In the genomic region with DNA sequence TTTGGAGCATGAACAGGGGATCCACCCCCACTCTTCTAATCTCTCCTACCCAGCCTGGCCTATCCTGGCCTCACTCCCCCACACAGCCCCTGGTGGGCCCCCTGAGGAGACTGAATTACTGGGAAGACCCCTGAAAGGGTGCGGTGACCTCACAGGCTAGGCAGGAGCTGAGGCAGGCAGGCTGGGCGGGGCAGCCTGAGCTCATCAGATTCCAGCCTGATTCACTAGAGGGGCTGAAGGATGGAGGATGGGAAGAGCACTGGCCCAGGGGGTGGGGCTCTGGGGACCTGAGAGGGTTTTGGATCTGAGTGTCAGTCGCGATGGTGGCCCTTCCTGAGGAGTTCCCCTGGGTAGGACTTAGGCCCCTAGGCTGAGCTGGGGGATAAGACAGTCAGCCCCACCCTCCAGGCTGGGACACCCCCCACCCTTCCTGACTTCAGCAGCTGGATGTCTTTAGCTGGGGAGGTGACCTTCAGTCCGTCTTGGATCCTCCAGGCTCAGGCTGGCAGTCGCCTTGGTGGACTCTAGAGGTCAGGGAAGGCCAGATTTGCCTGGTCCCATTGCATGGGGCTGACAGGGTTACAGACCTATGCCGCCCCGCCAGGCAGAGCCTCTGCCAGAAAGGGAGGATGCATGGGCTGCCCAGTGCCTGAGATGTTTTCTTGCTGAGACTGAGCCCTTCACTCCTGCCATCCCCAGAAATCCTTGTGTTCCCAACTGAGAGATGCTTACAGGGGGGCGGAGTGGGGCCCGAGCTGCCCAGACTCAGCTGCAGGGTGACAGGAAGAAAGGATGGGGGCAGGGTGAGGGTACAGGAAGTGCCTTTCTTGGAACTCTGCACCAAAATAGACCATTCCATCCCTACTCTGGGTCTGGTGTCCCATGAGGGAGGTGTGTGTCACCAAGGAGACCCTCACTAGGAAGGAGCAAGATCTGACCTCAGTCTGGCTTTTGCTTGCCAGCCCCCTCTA, we compare ENCODE assay signal across 8 mouse cellular contexts. TPM values are rescaled to one million over a fixed set of nuclear protein-coding genes. Genes with fewer than 3 reads are reported as not detected.
DNase-seq lines count a peak whose midpoint lies in the region; ATAC-seq lines count a peak whose summit lies in the region.

No protein-coding gene starts in this region.

- WGBS in kidney, embryonic 15.5 days: 8% methylated on average over 10 of the region's 10 CpGs
- WGBS in hindbrain, embryonic 16.5 days: 19% methylated on average over 10 of the region's 10 CpGs
- 9% methylated on average over 10 of the region's 10 CpGs for WGBS in midbrain, embryonic 12.5 days

- H3K36me3 ChIP-seq in kidney, embryonic 15.5 days: no peaks in the 10 kb centered on the region
- no peaks in the 10 kb centered on the region for H3K36me3 ChIP-seq in hindbrain, embryonic 16.5 days (ENCODE audit: control insufficient read depth, insufficient read depth, low read length)
- H3K36me3 ChIP-seq in midbrain, embryonic 12.5 days: no peaks in the 10 kb centered on the region

- peaks cover 51% of the 10 kb centered on the region for H3K4me1 ChIP-seq in kidney, embryonic 15.5 days
- no peaks in the 10 kb centered on the region; the same call in 1 of the 2 replicates for H3K4me1 ChIP-seq in hindbrain, embryonic 16.5 days (ENCODE audit: control insufficient read depth, insufficient read depth, low read depth, low read length)
- H3K4me1 ChIP-seq in midbrain, embryonic 12.5 days: peaks cover 31% of the 10 kb centered on the region

- H3K27me3 ChIP-seq in kidney, embryonic 15.5 days: 0 out of 2 replicates have a peak, but pooled peaks cover 8% of the 10 kb centered on the region
- 0 out of 2 replicates have a peak, but pooled peaks cover 2% of the 10 kb centered on the region for H3K27me3 ChIP-seq in hindbrain, embryonic 16.5 days (replicated peaks; ENCODE audit: control insufficient read depth, insufficient read depth, low read length)
- peaks cover 27% of the 10 kb centered on the region for H3K27me3 ChIP-seq in midbrain, embryonic 12.5 days

- H3K4me2 ChIP-seq in kidney, embryonic 15.5 days: peak overlapping the region; percentile 27
- H3K4me2 ChIP-seq in hindbrain, embryonic 16.5 days (ENCODE audit: low read length): no peak overlapping the region
- no peak overlapping the region for H3K4me2 ChIP-seq in midbrain, embryonic 12.5 days (replicated peaks)

- H3K9ac ChIP-seq in kidney, embryonic 15.5 days: no peak overlapping the region
- peak overlapping the region; percentile 0; the same call in 1 of the 2 replicates for H3K9ac ChIP-seq in hindbrain, embryonic 16.5 days (ENCODE audit: low read depth, low read length)
- H3K9ac ChIP-seq in midbrain, embryonic 12.5 days (replicated peaks): 0 out of 2 replicates have a peak overlapping the region, but pooled peaks have one; percentile 26

- ATAC-seq in kidney, embryonic 15.5 days (replicated peaks; ENCODE audit: low FRiP score): peak; percentile 41
- ATAC-seq in hindbrain, embryonic 16.5 days: no peak
- no peak for ATAC-seq in midbrain, embryonic 12.5 days (ENCODE audit: low FRiP score, low read depth)

- H3K27ac ChIP-seq in kidney, embryonic 15.5 days: peak overlapping the region; percentile 82
- no peak overlapping the region for H3K27ac ChIP-seq in hindbrain, embryonic 16.5 days (ENCODE audit: low read depth, low read length)
- H3K27ac ChIP-seq in midbrain, embryonic 12.5 days (replicated peaks): no peak overlapping the region

- DNase-seq in kidney, adult 18-20 months: no peak
- DNase-seq in embryo, embryonic 9.5 days (ENCODE audit: extremely low spot score): peak; percentile 55
- no peak for DNase-seq in spleen, adult 12 weeks (ENCODE audit: low spot score)
- DNase-seq in frontal cortex, adult 2 months (ENCODE audit: extremely low spot score in 1 of 2, low spot score in 1 of 2): no peak
- DNase-seq in spleen, adult 18-20 months: no peak

- no peak overlapping the region for H3K4me3 ChIP-seq in kidney, embryonic 15.5 days (replicated peaks)
- H3K4me3 ChIP-seq in hindbrain, embryonic 16.5 days (ENCODE audit: low read length): no peak overlapping the region
- H3K4me3 ChIP-seq in midbrain, embryonic 12.5 days: no peak overlapping the region

- H3K9me3 ChIP-seq in kidney, embryonic 15.5 days (replicated peaks): no peaks in the 10 kb centered on the region
- no peaks in the 10 kb centered on the region for H3K9me3 ChIP-seq in hindbrain, embryonic 16.5 days (ENCODE audit: control insufficient read depth, low read length)
- H3K9me3 ChIP-seq in midbrain, embryonic 12.5 days: no peaks in the 10 kb centered on the region

RNA-seq across cellular contexts. Expression of a gene that starts 8.8 kb away (rescaled TPM):
- 50.3 and 74.1 TPM in 2 replicates for polyA plus RNA-seq in kidney, embryonic 15.5 days (2015; fragmentation: Nextera tagmentation; extraction: Ambion mirVana)
- 14.5 and 25.2 TPM in 2 replicates for polyA plus RNA-seq in hindbrain, embryonic 16.5 days (2015; fragmentation: Nextera tagmentation; extraction: Ambion mirVana)
- 24.7 and 31.5 TPM in 2 replicates for polyA plus RNA-seq in midbrain, embryonic 12.5 days (2016; fragmentation: Nextera tagmentation; extraction: Ambion mirVana)
- 5.2 and 5.7 TPM in 2 replicates for polyA plus RNA-seq in frontal cortex, adult 2 months (2012; rRNA removed)

RNA-seq across cellular contexts. Expression of a gene that starts 8.8 kb away (rescaled TPM):
- 3.0 and 4.2 TPM in 2 replicates for polyA plus RNA-seq in kidney, embryonic 15.5 days (2015; fragmentation: Nextera tagmentation; extraction: Ambion mirVana)
- polyA plus RNA-seq in hindbrain, embryonic 16.5 days (2015; fragmentation: Nextera tagmentation; extraction: Ambion mirVana): 0.64 and 0.72 TPM in 2 replicates
- 1.7 and 2.0 TPM in 2 replicates for polyA plus RNA-seq in midbrain, embryonic 12.5 days (2016; fragmentation: Nextera tagmentation; extraction: Ambion mirVana)
- polyA plus RNA-seq in frontal cortex, adult 2 months (2012; rRNA removed): 59.9 and 70.6 TPM in 2 replicates

RNA-seq across cellular contexts. Expression of a gene that starts 17.9 kb away (rescaled TPM):
- 44.0 and 51.6 TPM in 2 replicates for polyA plus RNA-seq in kidney, embryonic 15.5 days (2015; fragmentation: Nextera tagmentation; extraction: Ambion mirVana)
- polyA plus RNA-seq in hindbrain, embryonic 16.5 days (2015; fragmentation: Nextera tagmentation; extraction: Ambion mirVana): 25.6 and 26.6 TPM in 2 replicates
- polyA plus RNA-seq in midbrain, embryonic 12.5 days (2016; fragmentation: Nextera tagmentation; extraction: Ambion mirVana): 56.6 and 63.7 TPM in 2 replicates
- polyA plus RNA-seq in frontal cortex, adult 2 months (2012; rRNA removed): 32.4 and 32.5 TPM in 2 replicates

RNA-seq across cellular contexts. Expression of a gene that starts 20.4 kb away (rescaled TPM):
- polyA plus RNA-seq in kidney, embryonic 15.5 days (2015; fragmentation: Nextera tagmentation; extraction: Ambion mirVana): 2.1 and 2.3 TPM in 2 replicates
- 2.4 and 3.1 TPM in 2 replicates for polyA plus RNA-seq in hindbrain, embryonic 16.5 days (2015; fragmentation: Nextera tagmentation; extraction: Ambion mirVana)
- polyA plus RNA-seq in midbrain, embryonic 12.5 days (2016; fragmentation: Nextera tagmentation; extraction: Ambion mirVana): 4.0 and 4.4 TPM in 2 replicates
- 4.4 and 5.4 TPM in 2 replicates for polyA plus RNA-seq in frontal cortex, adult 2 months (2012; rRNA removed)

RNA-seq across cellular contexts. Expression of a gene that starts 20.5 kb away (rescaled TPM):
- 51.0 and 51.7 TPM in 2 replicates for polyA plus RNA-seq in kidney, embryonic 15.5 days (2015; fragmentation: Nextera tagmentation; extraction: Ambion mirVana)
- polyA plus RNA-seq in hindbrain, embryonic 16.5 days (2015; fragmentation: Nextera tagmentation; extraction: Ambion mirVana): 116 and 133 TPM in 2 replicates
- 40.7 and 42.4 TPM in 2 replicates for polyA plus RNA-seq in midbrain, embryonic 12.5 days (2016; fragmentation: Nextera tagmentation; extraction: Ambion mirVana)
- 96.1 and 97.4 TPM in 2 replicates for polyA plus RNA-seq in frontal cortex, adult 2 months (2012; rRNA removed)

Comparison
In these comparisons a context has a peak if more than half of its experiments do, and no peak if none do; other contexts are left out.
1. RNA of a gene that starts 8.8 kb away (polyA plus RNA-seq): 59.9 to 70.6 TPM in frontal cortex, adult 2 months; 3.0 to 4.2 TPM in kidney, embryonic 15.5 days, 1.7 to 2.0 TPM in midbrain, embryonic 12.5 days and 0.64 to 0.72 TPM in hindbrain, embryonic 16.5 days; every median in the first group is over 10 times any median in the second.